9 mouse cellular contexts compared by ENCODE assay signal in genomic region chr12:26444054-26444453, GRCm38 (mm10). TPM values are rescaled to one million over a fixed set of nuclear protein-coding genes. Genes with fewer than 3 reads are reported as not detected.
DNase-seq lines count a peak whose midpoint lies in the region; ATAC-seq lines count a peak whose summit lies in the region.
"Had no signal": no experiment of that assay in that cellular context is flagged by ENCODE, and none has a peak within 500 bp of the region (broad histone marks: within the 10 kb centered on the region; RNA-seq: fewer than 3 reads in every experiment).

No protein-coding gene starts in this region.

- DNase-seq in intestine, embryonic 14.5 days (ENCODE audit: low spot score) = peak; percentile 82
- peak; percentile 71 to 75 for DNase-seq in cerebellum, postnatal 36 days
- DNase-seq in heart, adult 9 months (ENCODE audit: low spot score in 2 of 2) = peak; percentile 52 to 84
- DNase-seq in layer of hippocampus, postnatal 36 days = peak; percentile 55 to 66
- peak; percentile 68 for DNase-seq in neural tube, embryonic 11.5 days (ENCODE audit: low spot score)
- peak; percentile 17 for DNase-seq in testis, postnatal 14 days (ENCODE audit: low spot score)

- ATAC-seq in intestine, embryonic 14.5 days (replicated peaks; ENCODE audit: low FRiP score, low TSS enrichment, low read depth) = no peak
- ATAC-seq in intestine, embryonic 15.5 days = no peak
- ATAC-seq in activated CD4-positive, CD25-positive, alpha-beta regulatory T cell, adult 4 months = peak; percentile 71
- no peak for ATAC-seq in neural tube, embryonic 11.5 days (ENCODE audit: insufficient read depth, low FRiP score, low TSS enrichment)

- 0% methylated on average over 2 of the region's 2 CpGs for WGBS in intestine, embryonic 14.5 days
- WGBS in intestine, embryonic 15.5 days = 1% methylated on average over 2 of the region's 2 CpGs
- 1% methylated on average over 2 of the region's 2 CpGs for WGBS in neural tube, embryonic 11.5 days

- no peaks in the 10 kb centered on the region for H3K27me3 ChIP-seq in intestine, embryonic 14.5 days (replicated peaks; ENCODE audit: control insufficient read depth, insufficient read depth, low read length)
- H3K27me3 ChIP-seq in intestine, embryonic 15.5 days (replicated peaks) = no peaks in the 10 kb centered on the region
- H3K27me3 ChIP-seq in neural tube, embryonic 11.5 days (ENCODE audit: control insufficient read depth, insufficient read depth, low read length) = no peaks in the 10 kb centered on the region
- H3K27me3 ChIP-seq: midbrain, embryonic 12.5 days had no signal

- H3K27ac ChIP-seq in intestine, embryonic 14.5 days (ENCODE audit: low read depth) = no peak overlapping the region
- H3K27ac ChIP-seq in intestine, embryonic 15.5 days = no peak overlapping the region
- H3K27ac ChIP-seq in neural tube, embryonic 11.5 days (ENCODE audit: low read depth, low read length) = no peak overlapping the region
- H3K27ac ChIP-seq: midbrain, embryonic 12.5 days had no signal

- no peak overlapping the region for H3K9ac ChIP-seq in intestine, embryonic 14.5 days (ENCODE audit: low read length)
- no peak overlapping the region for H3K9ac ChIP-seq in intestine, embryonic 15.5 days
- no peak overlapping the region for H3K9ac ChIP-seq in neural tube, embryonic 11.5 days (ENCODE audit: low read length)
- H3K9ac ChIP-seq: midbrain, embryonic 12.5 days had no signal

- no peaks in the 10 kb centered on the region; the same call in 1 of the 2 replicates for H3K4me1 ChIP-seq in intestine, embryonic 14.5 days (replicated peaks; ENCODE audit: control insufficient read depth, insufficient read depth, low read length)
- H3K4me1 ChIP-seq in intestine, embryonic 15.5 days (replicated peaks) = 0 out of 2 replicates have a peak, but pooled peaks cover 2% of the 10 kb centered on the region
- no peaks in the 10 kb centered on the region for H3K4me1 ChIP-seq in neural tube, embryonic 11.5 days (ENCODE audit: control insufficient read depth, insufficient read depth, low read length)
- H3K4me1 ChIP-seq: midbrain, embryonic 12.5 days had no signal

- H3K4me3 ChIP-seq in intestine, embryonic 14.5 days (ENCODE audit: low read depth, low read length) = no peak overlapping the region
- no peak overlapping the region for H3K4me3 ChIP-seq in intestine, embryonic 15.5 days (replicated peaks)
- H3K4me3 ChIP-seq in neural tube, embryonic 11.5 days (ENCODE audit: low read depth, low read length) = no peak overlapping the region
- H3K4me3 ChIP-seq: midbrain, embryonic 12.5 days had no signal

- H3K9me3 ChIP-seq in intestine, embryonic 14.5 days (ENCODE audit: control insufficient read depth, low read length) = no peaks in the 10 kb centered on the region
- no peaks in the 10 kb centered on the region for H3K9me3 ChIP-seq in intestine, embryonic 15.5 days
- H3K9me3 ChIP-seq in neural tube, embryonic 11.5 days (ENCODE audit: control insufficient read depth, low read length) = no peaks in the 10 kb centered on the region
- H3K9me3 ChIP-seq: midbrain, embryonic 12.5 days had no signal

- no peaks in the 10 kb centered on the region for H3K36me3 ChIP-seq in intestine, embryonic 14.5 days (ENCODE audit: control insufficient read depth, insufficient read depth, low read length)
- H3K36me3 ChIP-seq in intestine, embryonic 15.5 days = no peaks in the 10 kb centered on the region
- H3K36me3 ChIP-seq in neural tube, embryonic 11.5 days (ENCODE audit: control insufficient read depth, insufficient read depth, low read length) = no peaks in the 10 kb centered on the region
- H3K36me3 ChIP-seq: midbrain, embryonic 12.5 days had no signal

- no peak overlapping the region for H3K4me2 ChIP-seq in intestine, embryonic 14.5 days (ENCODE audit: low read length)
- H3K4me2 ChIP-seq in intestine, embryonic 15.5 days (replicated peaks) = no peak overlapping the region
- H3K4me2 ChIP-seq in neural tube, embryonic 11.5 days (ENCODE audit: low read depth) = no peak overlapping the region
- H3K4me2 ChIP-seq: midbrain, embryonic 12.5 days had no signal

RNA-seq across cellular contexts. Expression of gene Rsad2, which starts 12.2 kb away (rescaled TPM):
- 1.1 and 1.8 TPM in 2 replicates for polyA plus RNA-seq in intestine, embryonic 14.5 days (2014; fragmentation: Nextera tagmentation; extraction: Ambion mirVana)
- polyA plus RNA-seq in intestine, embryonic 15.5 days (2015; fragmentation: Nextera tagmentation; extraction: Ambion mirVana) = 1.1 and 1.2 TPM in 2 replicates
- polyA plus RNA-seq in activated CD4-positive, CD25-positive, alpha-beta regulatory T cell, adult 4 months (2017; shearing (Covaris generic)) = 1 to 10 TPM; 2.7 to 3.6 TPM
- total RNA-seq in layer of hippocampus, postnatal 36 days (2021) = under 1 TPM; 0.30 to 0.57 TPM
- 0.42 and 1.1 TPM in 2 replicates for polyA plus RNA-seq in neural tube, embryonic 11.5 days (2014; fragmentation: Nextera tagmentation; extraction: Ambion mirVana)

RNA-seq across cellular contexts. Expression of gene Cmpk2, which starts 24.9 kb away (rescaled TPM):
- polyA plus RNA-seq in intestine, embryonic 14.5 days (2014; fragmentation: Nextera tagmentation; extraction: Ambion mirVana) = 4.7 and 5.2 TPM in 2 replicates
- polyA plus RNA-seq in intestine, embryonic 15.5 days (2015; fragmentation: Nextera tagmentation; extraction: Ambion mirVana) = 4.6 and 5.6 TPM in 2 replicates
- 1 to 10 TPM; 7.8 to 9.8 TPM for polyA plus RNA-seq in activated CD4-positive, CD25-positive, alpha-beta regulatory T cell, adult 4 months (2017; shearing (Covaris generic))
- 10 to 100 TPM; 15.1 to 16.2 TPM for total RNA-seq in layer of hippocampus, postnatal 36 days (2021)
- polyA plus RNA-seq in neural tube, embryonic 11.5 days (2014; fragmentation: Nextera tagmentation; extraction: Ambion mirVana) = 8.8 and 10.0 TPM in 2 replicates

RNA-seq across cellular contexts. Expression of gene Rnf144a, which starts 29.0 kb away (rescaled TPM):
- 19.6 and 22.4 TPM in 2 replicates for polyA plus RNA-seq in intestine, embryonic 14.5 days (2014; fragmentation: Nextera tagmentation; extraction: Ambion mirVana)
- polyA plus RNA-seq in intestine, embryonic 15.5 days (2015; fragmentation: Nextera tagmentation; extraction: Ambion mirVana) = 17.5 and 20.1 TPM in 2 replicates
- 1 to 10 TPM; 3.2 to 5.1 TPM for polyA plus RNA-seq in activated CD4-positive, CD25-positive, alpha-beta regulatory T cell, adult 4 months (2017; shearing (Covaris generic))
- total RNA-seq in layer of hippocampus, postnatal 36 days (2021) = 10 to 100 TPM; 22.6 to 23.8 TPM
- 27.2 and 29.1 TPM in 2 replicates for polyA plus RNA-seq in neural tube, embryonic 11.5 days (2014; fragmentation: Nextera tagmentation; extraction: Ambion mirVana)

Comparison
In these comparisons a context has a peak if more than half of its experiments do, and no peak if none do; other contexts are left out.
1. DNase-seq: peak in every context shown above with its lines; median percentile 82 in intestine, embryonic 14.5 days; 73 in cerebellum, postnatal 36 days; 68 in heart, adult 9 months; 68 in neural tube, embryonic 11.5 days; 60 in layer of hippocampus, postnatal 36 days; 17 in testis, postnatal 14 days.